Mouse (Mus musculus) G1E (cell line): Measurements from ENCODE around the gene Msi1.

Source experiments
- CTCF ChIP-seq: IDR thresholded peaks from 2 replicates; pipeline ENCODE4 v1.5.1; 2012; ENCODE audit warnings: low read depth, low read length, inconsistent platforms, mixed read lengths
- GATA1 ChIP-seq: IDR thresholded peaks from 2 replicates; pipeline ENCODE4 v1.6.1; 2012; ENCODE audit warnings: borderline replicate concordance, low read length, inconsistent platforms, mixed read lengths
- POLR2AphosphoS5 ChIP-seq: IDR thresholded peaks from 2 replicates; pipeline ENCODE4 v1.6.1; 2012; ENCODE audit warnings: low read depth, low read length, inconsistent platforms; ENCODE audit not compliant: insufficient replicate concordance
- TAL1 ChIP-seq: conservative IDR thresholded peaks from 2 replicates; pipeline ENCODE4 v1.6.1; 2012; ENCODE audit warnings: low read depth, low read length, inconsistent platforms, mixed read lengths

DNA sequence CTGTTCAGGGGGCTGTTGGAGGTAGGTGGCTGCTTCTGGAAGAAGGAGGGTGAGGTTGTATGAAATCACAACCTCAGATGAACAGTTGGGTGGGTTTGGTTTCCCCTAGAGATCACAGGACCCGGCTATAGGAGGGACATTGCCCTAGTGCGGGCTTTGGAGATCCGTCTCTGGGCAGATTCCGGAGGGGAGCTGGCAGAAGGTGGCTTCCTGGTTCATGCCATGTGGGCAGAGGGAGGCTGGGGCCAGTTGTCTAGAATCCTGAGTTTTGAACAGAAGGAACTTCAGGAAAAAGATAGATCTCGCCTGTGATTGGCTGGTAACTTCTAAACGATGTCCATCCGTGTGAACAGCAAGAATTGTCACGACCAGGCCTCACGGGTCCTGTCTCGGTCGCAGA is 3.0 kb downstream of the Msi1 start:
- TF ChIP-seq CTCF (no peak), GATA1 (no peak), POLR2AphosphoS5 (no peak), TAL1 (no peak)
